Mouse (Mus musculus): ENCODE measurements at regions not wholly inside any gene's neighbourhood (a gene's known extent, or its start where the extent isn't known, plus 50 kb on each side); places are given as distances from the start of the nearest gene placed in this dataset.

DNA sequence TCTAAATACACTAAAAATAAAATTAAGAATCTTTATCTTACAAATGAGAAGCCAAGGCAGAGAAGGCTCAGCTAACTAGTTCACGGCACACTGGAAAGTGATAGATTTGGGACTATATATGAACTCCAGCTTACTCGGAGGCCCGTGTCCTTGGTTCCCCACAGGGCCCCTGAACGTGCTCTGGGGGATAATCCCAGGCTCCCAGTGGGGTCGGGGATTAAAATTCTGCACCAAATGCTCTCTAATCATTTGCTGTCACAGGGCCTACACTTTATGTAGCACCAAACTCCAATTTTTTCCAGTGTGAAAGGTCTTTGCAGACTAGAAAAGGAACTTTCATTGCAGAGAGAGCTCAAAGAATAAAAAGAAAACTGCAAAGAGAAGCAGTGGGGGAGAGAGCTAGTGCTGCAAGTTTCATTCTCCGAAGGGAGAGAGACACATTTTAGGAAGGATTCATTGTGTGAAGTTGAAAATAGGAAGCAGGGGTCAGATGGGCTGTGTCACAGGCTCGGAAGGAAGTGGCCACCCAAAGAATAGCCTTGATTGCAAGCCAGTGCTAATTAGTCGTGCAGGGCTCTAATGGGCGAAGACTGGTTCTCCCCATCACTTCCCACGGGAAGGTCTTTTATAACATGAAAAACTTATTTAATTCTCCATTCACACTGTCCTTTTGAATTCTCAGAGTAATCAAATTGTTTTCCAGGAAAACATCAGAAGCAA lies 90.3 kb upstream of the St6galnac5 start:
- no peak for TF ChIP-seq NELFE (IDR thresholded peaks at IDR 0.05; ENCODE audit: low read depth, low read length)
- TF ChIP-seq CTCF (IDR thresholded peaks at IDR 0.05 in 2 of 3, conservative IDR thresholded peaks at IDR 0.05 in 1 of 3; ENCODE audit: control insufficient read depth in 1 of 3, insufficient read depth in 1 of 3, low read depth in 2 of 3, low read length in 3 of 3, poor library complexity in 1 of 3, severe bottlenecking in 1 of 3): no peak
- no peak for TF ChIP-seq POLR2AphosphoS5 (IDR thresholded peaks at IDR 0.05; ENCODE audit: borderline replicate concordance, low read depth, low read length)
- TF ChIP-seq POLR2A (IDR thresholded peaks at IDR 0.05; ENCODE audit: control insufficient read depth in 1 of 2, insufficient read depth in 1 of 2, low read depth in 1 of 2, low read length in 2 of 2, poor library complexity in 1 of 2): no peak
- TF ChIP-seq KAT2A (conservative IDR thresholded peaks at IDR 0.05; ENCODE audit: low read depth, low read length): no peak
- TF ChIP-seq MAX (IDR thresholded peaks at IDR 0.05; ENCODE audit: low read length): no peak
- no peak for TF ChIP-seq MAFK (IDR thresholded peaks at IDR 0.05; ENCODE audit: borderline replicate concordance, low read depth, low read length)
- TF ChIP-seq ZMIZ1 (IDR thresholded peaks at IDR 0.05; ENCODE audit: low read depth, low read length): no peak
